Mouse (Mus musculus): Measurements from ENCODE around the gene Arfgap1.

The Arfgap1 gene

DNA sequence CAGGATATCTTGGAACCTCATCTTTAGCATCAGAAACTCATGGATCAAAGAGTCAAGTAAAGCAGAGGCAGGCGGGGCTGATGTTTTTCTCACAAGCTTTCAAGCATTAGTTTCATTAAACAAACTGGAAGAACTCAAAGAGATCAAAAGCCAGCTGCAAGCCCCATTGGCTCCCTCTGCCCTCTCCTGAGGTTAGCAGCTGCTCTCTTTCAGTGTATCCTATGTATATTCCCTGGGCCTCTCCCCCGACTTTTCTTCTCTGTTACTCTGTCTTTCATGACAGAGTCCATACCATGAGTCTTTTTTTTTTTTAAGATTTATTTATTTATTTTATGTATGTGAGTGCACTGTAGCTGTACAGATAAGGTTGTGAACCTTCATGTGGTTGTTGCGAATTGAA is 6.8 kb upstream of the Arfgap1 start:
- TF ChIP-seq GATA4 (IDR thresholded peaks at IDR 0.05; ENCODE audit: insufficient replicate concordance, low read length): no peak

DNA sequence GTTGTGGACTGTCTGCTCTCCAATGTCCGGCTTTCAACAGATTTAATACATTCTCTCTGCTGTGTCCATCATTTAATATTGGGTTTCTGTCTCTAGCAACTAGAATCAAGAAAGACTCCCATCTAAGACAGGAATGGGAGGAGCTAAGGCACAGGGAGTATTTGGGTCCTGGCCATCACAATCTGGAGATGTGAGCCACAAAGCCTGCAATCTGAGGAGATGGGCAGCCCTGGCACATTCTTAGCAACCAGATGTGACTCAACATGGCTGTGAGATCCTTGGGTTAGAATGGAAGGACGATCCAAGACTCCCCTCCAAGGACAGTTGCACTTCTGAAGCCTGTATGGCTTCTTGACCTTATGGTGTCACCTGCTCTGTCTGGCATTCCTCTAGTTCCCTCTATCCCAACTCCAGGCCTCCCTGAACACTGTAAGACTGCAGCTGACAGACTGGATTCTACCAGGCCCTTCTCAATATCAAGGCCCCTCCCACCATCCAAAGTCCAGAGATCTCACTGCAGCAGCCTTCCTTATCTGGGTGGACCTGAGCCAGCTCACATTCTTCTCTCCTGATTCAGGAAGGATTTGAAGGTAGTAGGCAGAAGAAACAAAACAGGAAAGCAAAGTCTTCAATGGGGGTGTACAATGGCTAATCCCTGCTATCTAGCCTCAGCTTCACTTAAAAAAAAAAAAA is 4.3 kb upstream of the Arfgap1 start:
- peak; percentile 8; the same call in 1 of the 2 replicates for TF ChIP-seq GATA4 (IDR thresholded peaks at IDR 0.05; ENCODE audit: insufficient replicate concordance, low read length)

DNA sequence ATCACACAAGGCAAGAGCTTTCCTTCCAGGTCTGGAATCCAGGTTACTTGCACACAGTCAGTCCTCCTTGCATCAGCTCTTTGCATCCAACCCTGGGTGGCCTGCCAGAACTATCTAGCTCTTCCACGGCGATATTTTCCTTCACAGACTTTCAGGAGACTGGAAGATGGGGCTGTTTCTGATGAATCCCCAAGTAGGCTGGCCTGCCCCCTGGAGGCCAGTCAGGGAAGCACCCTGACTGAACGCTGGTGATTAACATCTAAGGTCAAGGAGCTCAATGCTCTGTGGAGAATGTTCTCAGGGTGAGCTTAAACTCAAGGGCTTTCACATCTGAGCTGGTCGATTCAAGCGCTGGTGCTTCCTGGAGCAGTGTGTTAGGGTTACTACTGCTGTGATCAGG is 3.1 kb upstream of the Arfgap1 start:
- TF ChIP-seq GATA4 (IDR thresholded peaks at IDR 0.05; ENCODE audit: insufficient replicate concordance, low read length): peak; percentile 41; the same call in 1 of the 2 replicates

DNA sequence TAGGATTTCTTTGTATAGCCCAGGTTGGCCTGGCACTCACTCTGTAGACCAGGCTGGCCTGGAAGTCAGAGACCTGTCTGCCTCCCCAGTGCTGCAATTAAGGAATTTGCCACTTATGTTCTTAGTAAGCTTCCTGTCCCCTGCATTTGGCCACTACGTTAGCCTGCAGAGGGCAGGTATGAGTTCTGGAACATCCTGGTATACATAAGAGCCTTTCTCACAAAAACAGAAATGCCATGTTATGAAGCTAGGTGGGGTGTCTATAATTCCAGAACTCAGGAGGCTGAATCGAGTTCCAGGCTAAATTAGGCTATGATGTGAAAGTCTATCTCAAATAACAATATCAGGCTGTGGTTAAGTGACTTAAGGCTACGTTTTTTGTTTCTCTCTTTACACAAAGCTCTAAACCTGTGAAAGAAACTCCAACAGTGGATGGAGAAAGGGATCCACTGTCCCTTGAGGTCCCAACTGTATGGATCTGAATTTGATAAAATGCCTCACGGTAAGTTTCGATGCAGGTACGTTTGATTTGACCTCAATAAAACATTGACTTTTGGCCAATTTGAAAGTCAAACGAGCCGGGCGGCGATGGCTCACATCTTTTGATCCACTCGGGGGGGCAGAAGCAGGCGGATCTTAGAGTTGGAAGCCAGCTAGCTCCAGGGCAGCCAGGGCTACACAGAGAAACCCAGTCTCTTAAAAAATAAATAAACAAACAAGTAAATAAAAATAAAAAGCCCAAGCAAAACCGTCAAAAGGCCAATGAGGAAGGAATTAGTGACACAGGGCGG is 738 bp upstream of the Arfgap1 start:
- no peak for TF ChIP-seq GATA4 (IDR thresholded peaks at IDR 0.05; ENCODE audit: insufficient replicate concordance, low read length)

DNA sequence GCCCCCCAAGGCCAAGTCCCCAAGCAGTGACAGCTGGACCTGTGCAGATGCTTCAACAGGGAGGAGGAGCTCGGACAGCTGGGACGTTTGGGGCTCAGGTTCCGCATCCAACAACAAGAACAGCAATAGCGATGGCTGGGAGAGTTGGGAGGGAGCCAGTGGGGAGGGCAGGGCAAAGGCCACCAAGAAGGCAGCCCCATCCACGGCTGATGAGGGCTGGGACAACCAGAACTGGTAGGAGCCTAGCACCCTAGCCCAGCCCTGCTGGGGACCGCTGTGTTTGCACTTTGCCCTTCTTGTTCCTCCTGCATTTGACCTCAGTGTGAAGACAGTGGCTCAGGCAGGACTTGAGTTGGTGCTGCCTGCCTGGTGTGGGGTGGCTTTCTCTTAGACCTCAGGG is 14.1 kb downstream of the Arfgap1 start:
- no peak for TF ChIP-seq GATA4 (IDR thresholded peaks at IDR 0.05; ENCODE audit: insufficient replicate concordance, low read length)

DNA sequence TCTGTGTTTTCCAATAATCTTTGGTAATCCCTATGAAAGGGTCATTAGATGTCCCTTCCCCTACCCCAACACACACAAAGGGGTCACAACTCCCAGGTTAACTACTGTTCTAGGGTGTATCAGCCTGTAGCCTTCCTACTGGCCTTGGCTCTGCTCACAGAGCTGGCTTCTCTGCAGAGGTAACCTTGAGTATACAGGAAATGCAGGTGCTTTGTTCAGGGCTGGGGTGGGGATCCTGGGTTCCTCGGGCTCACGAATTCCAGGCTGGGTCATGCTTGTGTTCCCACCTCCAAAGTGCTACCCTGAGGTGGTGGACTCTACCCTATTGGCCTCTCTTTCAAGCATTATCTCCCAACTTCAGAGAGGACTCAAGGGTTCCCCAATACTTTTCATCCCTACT is 18.6 kb downstream of the Arfgap1 start:
- TF ChIP-seq GATA4 (IDR thresholded peaks at IDR 0.05; ENCODE audit: insufficient replicate concordance, low read length): no peak

DNA sequence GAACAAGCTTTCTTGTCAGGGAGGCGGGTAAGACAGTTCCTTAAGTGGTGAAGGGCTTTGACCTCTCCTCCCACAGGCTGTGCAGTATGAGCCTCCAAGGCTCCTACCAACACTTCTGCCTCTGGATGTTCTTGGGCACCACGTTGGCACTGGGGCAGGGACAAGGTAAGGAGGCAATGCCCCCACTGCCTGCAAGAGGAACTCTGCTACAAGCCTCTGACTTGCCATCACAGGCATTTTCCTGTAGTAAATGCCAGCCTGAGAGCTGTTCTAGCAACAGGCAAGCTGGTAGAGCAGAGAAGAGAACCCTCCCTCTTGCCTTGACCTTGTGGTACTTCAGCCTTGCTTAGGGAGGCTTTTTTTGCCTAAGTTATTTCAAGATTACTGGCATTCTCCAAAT is 19.4 kb downstream of the Arfgap1 start, which contains the start of gene Col20a1:
Col20a1 (plus strand) TSS at position 87 of the 400 bp plus-strand sequence.
- no peak for TF ChIP-seq GATA4 (IDR thresholded peaks at IDR 0.05; ENCODE audit: insufficient replicate concordance, low read length)

DNA sequence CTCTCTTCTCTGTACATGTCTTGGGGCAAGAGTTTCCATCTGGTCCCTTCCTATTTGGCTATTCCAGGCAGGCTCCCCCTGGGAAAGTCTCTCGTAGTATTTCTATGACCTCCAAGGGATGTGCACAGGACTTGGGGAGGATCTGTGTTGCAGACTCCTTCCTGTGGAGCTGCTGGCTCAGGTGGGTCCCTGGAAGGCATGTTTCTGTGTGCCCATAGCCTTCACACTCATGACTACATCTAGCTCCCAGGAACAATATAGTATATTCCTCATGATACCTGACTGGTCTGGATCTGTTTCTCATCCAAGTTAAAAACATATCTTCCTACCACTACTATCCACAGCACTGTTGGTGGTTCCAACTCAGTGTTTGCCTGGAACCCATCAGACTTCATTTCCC is 20.0 kb downstream of the Arfgap1 start:
- no peak for TF ChIP-seq GATA4 (IDR thresholded peaks at IDR 0.05; ENCODE audit: insufficient replicate concordance, low read length)

DNA sequence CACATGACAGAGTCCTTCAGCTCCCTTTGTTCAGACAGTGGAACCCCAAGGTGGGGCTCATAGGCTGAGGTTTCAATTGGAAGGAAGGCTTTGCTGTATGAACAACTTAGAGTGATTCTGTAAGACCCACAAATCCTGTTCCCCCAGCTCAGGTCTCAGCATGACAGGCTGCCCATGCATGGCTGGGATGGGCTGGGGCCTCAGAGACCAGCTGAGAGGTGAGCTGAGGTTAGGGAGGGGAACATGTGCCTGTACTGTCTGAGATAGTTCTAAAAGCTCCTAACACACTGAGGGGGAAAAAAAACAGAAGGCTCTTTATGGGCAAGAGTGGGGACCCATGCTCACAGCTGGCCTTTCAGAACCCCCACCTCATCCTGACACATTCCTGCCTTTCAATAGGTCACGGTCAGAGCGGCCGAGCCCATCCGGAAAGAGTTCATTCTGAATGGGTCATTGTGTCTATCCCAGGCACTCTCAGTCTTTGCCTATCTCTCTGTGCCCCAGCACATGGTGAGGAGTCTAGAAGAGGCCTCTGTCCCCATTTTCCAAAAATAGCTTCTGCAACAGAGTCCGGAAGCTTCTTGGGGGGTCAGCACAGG is 20.5 kb downstream of the Arfgap1 start:
- no peak for TF ChIP-seq GATA4 (IDR thresholded peaks at IDR 0.05; ENCODE audit: insufficient replicate concordance, low read length)

DNA sequence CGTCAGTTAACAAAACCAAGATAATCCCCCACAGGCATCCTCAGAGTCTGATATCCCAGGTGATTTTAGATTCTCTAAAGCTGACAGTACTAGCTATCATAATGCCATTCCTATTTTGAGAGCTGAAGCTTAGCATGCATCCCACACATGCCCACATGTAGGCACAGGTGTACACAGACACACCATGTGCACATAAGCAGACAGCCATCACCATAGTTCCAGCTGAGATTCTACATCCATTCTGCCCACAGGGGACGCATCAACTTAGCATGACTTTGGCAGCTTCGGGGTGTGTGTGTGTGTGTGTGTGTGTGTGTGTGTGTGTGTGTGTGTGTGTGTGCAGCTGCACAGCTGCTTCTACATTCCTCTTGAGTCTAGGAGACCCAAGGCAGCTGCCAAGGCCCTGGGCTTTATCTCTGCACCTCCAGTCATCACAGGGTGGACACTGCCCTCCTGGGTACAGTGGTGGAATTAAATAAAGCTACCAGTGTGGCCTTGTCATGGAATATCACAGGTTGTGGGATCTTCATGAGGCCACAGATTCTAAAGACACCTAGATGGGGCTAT is 21.4 kb downstream of the Arfgap1 start:
- TF ChIP-seq GATA4 (IDR thresholded peaks at IDR 0.05; ENCODE audit: insufficient replicate concordance, low read length): no peak

DNA sequence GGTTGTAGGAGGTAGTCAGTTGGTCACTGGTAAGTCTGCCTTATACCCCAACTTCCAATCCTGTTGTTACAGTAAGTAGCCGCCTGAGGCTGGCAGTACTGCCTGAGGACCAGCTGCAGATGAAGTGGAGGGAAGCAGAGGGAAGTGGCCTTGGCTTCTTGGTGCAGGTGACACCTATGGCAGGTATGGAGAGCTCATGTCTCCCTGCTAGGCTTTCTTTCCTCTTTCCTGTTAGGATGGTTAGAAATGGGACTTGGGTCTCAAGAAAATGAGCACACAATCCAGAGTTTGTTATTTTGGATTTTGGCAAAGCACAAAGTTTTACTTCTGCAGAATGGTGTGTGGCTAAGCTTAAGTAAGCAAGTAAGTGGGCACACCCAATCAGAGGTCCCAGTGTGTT is 21.9 kb downstream of the Arfgap1 start:
- TF ChIP-seq GATA4 (IDR thresholded peaks at IDR 0.05; ENCODE audit: insufficient replicate concordance, low read length): no peak

DNA sequence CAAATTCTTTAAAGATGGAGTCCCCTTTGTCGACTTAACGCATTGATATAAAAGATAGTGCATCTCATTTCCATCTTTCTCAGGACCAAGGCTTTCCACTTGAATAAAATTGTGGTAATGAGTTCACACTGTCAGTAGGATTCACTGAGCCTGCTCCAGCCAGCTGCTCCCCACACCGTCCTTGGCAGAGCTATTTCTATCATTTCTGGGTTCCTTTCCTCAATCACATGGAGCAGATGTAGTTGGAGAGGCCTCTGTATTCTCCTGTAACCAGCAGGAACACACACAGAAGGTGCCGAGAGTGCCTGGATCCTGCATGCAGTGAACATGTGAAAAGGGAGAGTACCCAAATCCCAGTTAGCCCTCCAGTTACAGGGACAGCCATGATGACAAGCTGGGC is 23.3 kb downstream of the Arfgap1 start:
- no peak for TF ChIP-seq GATA4 (IDR thresholded peaks at IDR 0.05; ENCODE audit: insufficient replicate concordance, low read length)

DNA sequence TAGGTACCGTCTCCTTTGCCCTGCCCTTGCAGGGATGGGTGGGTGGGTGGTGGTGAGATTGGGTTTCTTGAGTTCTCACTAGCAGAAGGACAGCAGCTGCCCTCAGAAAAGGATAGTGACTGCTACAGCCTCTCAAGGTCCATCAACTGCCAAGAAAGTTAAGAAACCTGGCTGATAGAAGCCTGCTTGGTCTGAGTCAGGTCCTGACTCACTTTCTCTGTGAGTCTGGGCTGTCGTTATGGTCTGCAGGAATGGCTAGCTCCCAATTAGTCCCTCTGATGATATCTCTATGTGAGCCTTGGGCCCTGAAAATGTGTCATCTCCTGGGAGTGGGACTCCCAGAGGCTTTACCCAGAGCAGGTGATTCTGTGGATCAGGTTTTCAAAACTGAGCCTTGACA is 27.3 kb downstream of the Arfgap1 start:
- no peak for TF ChIP-seq GATA4 (IDR thresholded peaks at IDR 0.05; ENCODE audit: insufficient replicate concordance, low read length)

DNA sequence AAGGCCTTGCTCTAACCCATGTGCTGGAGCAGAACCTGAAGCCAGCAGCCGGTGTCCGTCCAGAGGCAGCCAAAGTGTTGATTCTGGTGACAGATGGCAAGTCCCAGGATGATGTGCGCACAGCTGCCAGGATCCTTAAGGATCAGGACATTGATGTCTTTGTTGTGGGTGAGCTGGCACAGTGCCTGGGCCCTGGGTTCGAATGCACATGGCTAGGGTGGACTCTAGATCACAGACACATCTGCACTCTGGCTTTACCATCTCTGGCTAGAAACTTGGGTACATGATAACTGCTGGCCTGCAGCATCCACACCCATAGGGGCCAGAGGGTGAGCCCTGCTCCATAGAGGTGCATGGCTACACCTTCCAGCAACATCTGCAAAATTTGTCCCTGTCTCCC is 28.4 kb downstream of the Arfgap1 start:
- TF ChIP-seq GATA4 (IDR thresholded peaks at IDR 0.05; ENCODE audit: insufficient replicate concordance, low read length): no peak

DNA sequence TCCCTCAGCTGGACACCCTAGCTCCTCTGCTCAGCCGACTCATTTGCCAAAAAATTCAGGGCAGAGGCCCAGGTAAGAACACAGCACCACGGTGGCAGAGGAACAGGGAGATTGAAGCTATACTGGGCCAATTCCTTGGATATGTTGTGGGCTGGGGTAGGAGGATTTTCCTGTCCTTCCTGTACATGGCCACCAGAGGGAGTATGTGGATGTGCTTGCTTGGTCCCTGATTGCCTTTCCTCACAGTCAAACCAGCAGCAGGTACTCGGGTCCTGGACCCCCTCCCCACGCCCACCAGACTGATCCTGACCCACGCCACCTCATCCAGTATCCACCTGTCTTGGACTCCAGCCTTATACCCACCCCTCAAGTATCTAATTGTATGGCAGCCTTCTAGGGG is 29.4 kb downstream of the Arfgap1 start:
- TF ChIP-seq GATA4 (IDR thresholded peaks at IDR 0.05; ENCODE audit: insufficient replicate concordance, low read length): no peak

DNA sequence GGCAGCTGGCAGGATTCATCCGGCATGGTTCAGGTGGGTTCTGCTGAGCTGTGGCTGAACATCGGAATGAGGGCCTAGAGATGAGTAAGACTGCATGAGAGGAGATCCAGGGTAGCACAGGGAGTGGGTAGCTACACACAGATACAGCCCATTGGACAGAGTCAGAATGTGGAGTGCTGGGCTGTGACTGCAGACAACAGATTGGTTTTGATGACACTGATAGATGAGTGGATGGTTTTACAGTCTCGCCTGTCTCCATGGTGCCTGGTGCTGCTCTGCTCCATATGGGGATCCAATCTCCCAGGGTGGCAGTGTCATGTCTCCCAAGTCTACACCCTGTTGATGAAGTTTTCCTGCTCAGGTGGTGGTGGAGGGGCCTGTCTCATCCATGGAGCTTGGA is 29.9 kb downstream of the Arfgap1 start:
- TF ChIP-seq GATA4 (IDR thresholded peaks at IDR 0.05; ENCODE audit: insufficient replicate concordance, low read length): no peak

Measured in liver, adult (tissue).